Mouse (Mus musculus): Measurements from ENCODE around the gene Usp21.
"Not testable (repeated sequence)": the region's sequence is repeated elsewhere in the genome, so short reads cannot be mapped to it uniquely, and the experiment has no call there.

Gene Usp21

DNA sequence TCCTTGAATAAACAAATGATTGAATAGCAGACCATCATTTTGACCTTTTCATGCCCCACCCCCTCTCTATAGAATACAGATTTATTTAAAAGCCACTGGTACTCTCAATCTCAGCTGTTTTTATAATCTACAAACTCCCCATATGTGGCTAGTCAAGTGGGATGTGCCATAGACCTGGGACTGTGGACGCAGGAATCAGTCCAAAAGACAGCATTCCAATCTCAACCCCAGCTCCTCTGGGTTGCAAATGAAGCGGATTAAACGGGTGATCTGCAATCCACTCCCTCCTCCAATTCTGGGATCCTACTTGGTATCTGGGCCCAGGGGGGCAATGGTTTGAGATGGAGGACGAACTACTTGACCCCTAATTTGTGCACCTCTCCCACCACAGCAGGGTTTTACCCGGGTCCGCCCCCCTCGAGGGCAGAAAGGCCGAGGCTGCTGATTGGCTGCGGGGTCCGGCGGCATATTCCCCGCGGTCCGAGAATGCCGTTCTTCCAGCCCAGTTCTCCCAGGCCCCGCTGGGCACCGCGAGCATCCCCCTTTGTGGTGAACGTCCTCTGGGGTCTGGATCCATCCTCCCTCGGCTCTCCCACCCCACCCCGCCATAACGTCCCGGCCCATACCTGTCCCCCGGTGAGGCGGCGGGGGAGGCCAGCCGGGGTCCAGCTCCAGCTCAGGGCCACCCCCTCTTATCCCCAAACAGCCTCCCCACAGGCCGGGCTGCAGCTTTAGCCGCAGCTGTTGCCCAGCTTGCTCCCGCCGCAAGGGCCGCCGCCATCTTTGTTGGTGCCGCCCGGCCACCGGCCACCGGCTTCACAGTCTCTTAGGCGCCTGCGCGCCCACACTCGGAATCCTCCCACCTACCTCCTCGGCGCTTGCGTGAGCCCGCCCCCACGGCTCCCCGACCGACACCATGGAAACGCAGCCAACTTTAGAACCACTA is at the start of gene Usp21:
Gene Usp21, minus strand, starts transcription at position 856 of the 946 bp plus-strand sequence.
- in situ Hi-C loops (cut with MboI; ENCODE audit: unreplicated experiment in 2 of 2) = loop anchor here in 1 of 2 experiments (25.0 kb wide), 1 partner anchor 1750 kb away; the partner anchor contains the start of gene Nuf2

DNA sequence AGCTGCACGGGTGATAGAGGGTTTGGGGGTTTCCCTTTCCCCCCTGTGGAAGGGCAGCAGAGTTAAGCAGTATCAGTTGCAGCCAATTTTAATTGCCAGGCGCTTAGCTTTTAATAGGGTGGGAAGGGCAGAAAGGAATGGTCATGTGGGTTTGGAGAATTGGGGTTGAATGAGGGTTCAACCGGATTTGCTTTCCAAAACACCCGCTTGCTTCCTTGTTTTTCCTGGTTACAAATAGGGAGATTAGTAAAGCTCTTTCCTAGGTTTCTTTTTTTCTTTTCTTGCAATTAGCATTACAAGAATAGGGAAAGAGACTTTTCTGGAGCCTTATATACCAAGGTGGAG is 42.4 kb upstream of the Usp21 start:
- in situ Hi-C loops (cut with MboI; ENCODE audit: unreplicated experiment in 2 of 2) = no loop called here

DNA sequence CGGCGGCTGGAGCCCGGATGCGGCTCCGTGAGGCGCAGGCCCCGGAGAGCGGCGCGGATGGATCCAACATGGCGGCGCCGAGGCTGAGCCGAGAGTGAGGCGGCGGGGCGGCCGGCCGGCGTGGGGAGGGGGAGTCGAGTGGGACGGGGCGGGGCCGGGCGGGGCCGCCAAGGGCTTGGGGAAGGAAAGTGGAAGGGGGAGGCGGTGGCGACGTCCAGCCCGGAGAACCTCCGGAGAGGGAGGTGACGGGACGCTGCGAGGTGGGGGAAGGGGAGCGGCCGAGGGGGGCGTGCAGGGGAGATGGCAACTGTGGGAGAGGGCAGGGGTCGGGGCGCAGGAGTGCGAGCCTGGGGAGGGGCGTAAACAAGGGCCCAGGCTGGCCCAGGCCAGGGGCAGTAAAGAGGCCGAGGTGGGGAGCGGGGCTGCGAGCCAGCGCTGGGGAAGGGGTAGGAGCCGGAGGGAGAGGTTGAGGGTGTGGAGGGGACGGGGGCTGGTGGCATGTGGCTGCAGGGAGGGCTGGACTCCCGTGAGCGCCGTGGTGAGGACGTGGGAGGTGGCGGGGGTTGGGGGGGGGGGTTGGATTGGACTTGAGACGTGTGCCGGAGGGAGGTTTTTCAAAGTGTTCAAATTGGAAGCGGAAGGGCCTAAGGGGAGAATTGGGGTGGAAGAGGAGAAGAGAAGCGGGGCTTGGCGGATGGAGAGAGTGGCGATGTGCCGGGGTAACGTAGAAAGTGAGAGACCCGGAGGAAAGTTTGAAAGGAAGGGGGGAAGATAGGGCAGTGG is 41.8 kb upstream of the Usp21 start:
- in situ Hi-C loops (cut with MboI; ENCODE audit: unreplicated experiment in 2 of 2) = no loop called here

GRCm38 (mm10) chr1:171328839-171329432 is 41.1 kb upstream of the Usp21 start, which contains the start of gene Dedd:
Gene Dedd (plus strand): TSS chr1:171329145.
- in situ Hi-C loops (cut with MboI; ENCODE audit: unreplicated experiment in 2 of 2) = no loop called here

GRCm38 (mm10) chr1:171328244-171328643 is 40.5 kb upstream of the Usp21 start:
- in situ Hi-C loops (cut with MboI; ENCODE audit: unreplicated experiment in 2 of 2) = no loop called here

DNA sequence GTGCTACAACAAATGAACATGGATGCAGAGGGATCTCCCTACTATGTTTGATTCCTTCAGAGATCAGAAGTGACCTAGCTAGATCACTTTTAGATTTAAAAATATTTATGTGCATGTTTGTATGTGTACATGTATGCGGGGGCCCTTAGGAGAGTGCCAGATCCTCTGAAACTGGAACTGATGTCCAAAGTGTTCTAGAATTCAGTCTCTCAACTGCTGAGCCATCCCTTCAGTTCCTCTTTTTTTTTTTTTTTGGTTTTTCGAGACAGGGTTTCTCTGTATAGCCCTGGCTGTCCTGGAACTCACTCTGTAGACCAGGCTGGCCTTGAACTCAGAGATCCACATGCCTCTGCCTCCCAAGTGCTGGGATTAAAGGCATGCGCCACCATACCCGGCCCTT is 38.8 kb upstream of the Usp21 start:
- in situ Hi-C loops (cut with MboI; ENCODE audit: unreplicated experiment in 2 of 2) = not testable (repeated sequence)

DNA sequence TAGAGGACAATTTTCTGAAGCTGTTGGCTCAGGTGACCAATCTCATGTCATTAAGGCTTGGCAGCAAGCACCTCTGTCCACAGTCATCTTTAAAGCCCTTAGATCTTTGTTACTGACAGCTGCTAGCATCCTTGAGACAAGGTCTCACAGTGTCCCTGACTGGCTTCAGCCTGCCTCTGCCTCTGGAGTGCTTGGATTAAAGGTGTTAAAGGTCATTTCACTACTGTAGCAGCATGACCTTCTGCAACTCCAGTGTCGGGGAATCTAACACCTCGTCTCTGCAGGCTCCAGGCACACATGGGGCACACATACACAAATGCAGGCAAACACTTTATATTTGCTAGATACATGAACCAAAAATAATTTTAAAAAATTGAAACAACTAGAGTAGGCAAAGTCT is 37.8 kb upstream of the Usp21 start:
- in situ Hi-C loops (cut with MboI; ENCODE audit: unreplicated experiment in 2 of 2) = no loop called here

DNA sequence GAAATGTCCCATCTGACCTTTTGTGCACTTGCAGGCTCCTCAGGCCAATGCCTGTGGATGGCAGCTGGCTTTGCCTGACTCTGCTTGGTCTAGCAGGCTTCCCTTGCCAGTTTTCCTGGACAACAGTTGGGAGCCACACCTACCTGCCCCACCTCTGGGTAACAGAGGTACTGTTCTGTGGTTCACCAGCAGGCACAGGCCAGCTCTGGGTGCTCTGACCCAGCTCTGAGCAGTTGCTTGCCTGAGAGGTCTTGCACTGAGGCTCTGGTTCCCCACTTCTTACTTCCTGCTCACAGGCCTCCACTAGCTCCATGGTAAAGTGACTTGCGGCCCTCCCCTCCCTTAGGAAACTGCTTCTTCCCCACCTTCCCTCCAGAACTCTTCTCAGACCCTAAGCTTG is 34.2 kb upstream of the Usp21 start:
- in situ Hi-C loops (cut with MboI; ENCODE audit: unreplicated experiment in 2 of 2) = loop anchor here (5.0 to 25.0 kb wide), 3 partner anchors 35 to 1040 kb away; partner anchors contain the start of gene Klhdc9 (in 1 of the 2)

- in situ Hi-C loops (cut with MboI; ENCODE audit: unreplicated experiment in 2 of 2) = loop anchor here (5.0 to 25.0 kb wide), 3 partner anchors 36 to 1041 kb away; partner anchors contain the start of gene Klhdc9 (in 1 of the 2)
Measured at GRCm38 (mm10) chr1:171321415-171321814, 33.6 kb upstream of the Usp21 start.

DNA sequence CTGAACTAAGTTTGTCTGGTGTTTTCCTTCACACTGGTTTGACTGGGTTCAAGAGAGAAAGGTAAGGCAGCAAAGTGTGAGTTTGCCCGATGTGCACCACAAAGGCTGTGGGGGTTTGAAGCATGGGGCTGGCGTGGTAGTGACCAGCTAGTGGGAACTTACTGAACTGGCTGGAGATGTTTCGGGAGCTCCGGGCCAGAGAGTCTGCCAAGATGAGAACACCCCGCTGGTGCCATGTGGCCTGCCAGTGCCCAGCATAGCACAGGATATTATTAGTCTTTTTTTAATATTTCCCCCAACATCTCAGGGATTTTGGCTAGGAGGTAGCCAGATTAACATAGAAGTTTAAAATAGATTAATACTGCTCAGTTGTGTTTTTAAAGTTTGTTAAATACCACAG is 32.4 kb upstream of the Usp21 start:
- in situ Hi-C loops (cut with MboI; ENCODE audit: unreplicated experiment in 2 of 2) = loop anchor here (5.0 to 25.0 kb wide), 3 partner anchors 37 to 1042 kb away; partner anchors contain the start of gene Klhdc9 (in 1 of the 2)

DNA sequence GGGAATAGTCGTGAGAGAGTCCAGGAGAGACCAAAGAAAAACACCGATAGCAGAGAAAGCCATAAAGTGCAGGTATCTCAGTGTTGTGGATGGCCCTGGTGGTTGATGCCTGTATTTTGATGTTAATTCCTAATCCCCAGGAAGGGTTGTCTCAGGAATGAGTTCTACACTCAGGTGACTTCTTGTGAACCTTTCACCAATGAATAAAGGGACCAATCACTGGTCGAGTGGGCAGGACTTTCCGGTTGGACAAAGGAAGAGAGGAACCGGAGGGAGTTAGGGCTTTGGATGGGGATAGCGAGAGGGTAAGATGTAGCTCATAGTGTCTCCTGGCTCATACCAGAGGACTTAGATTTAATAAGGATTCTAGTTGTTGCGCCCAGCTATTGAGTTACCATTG is 32.0 kb upstream of the Usp21 start:
- in situ Hi-C loops (cut with MboI; ENCODE audit: unreplicated experiment in 2 of 2) = loop anchor here (5.0 to 25.0 kb wide), 3 partner anchors 38 to 1043 kb away; partner anchors contain the start of gene Klhdc9 (in 1 of the 2)

DNA sequence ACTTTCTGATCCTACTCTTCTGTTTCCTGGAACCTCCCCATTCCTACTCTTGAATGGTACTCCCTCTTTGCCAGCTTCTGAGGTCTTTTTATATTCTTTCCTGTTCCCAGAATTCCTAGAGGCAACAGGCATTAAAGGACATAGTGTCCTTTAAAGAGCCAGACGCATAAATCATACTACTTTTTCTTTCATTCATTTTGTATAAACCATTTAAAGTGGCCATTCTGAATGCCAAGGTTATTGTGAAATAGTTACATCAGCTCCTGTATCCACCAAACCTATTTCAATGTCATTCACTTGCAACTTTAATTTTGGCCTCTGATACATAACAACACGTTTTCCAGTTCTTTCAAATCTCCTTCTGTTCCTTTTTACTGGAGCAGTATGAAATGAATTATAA is 21.5 kb upstream of the Usp21 start:
- in situ Hi-C loops (cut with MboI; ENCODE audit: unreplicated experiment in 2 of 2) = loop anchor here in 1 of 2 experiments (10.0 to 25.0 kb wide), 2 partner anchors 165 to 1053 kb away; no protein-coding TSS in a partner anchor

- in situ Hi-C loops (cut with MboI; ENCODE audit: unreplicated experiment in 2 of 2) = loop anchor here in 1 of 2 experiments (10.0 to 25.0 kb wide), 2 partner anchors 169 to 1056 kb away; no protein-coding TSS in a partner anchor
Measured at GRCm38 (mm10) chr1:171306157-171306556, 18.4 kb upstream of the Usp21 start.

DNA sequence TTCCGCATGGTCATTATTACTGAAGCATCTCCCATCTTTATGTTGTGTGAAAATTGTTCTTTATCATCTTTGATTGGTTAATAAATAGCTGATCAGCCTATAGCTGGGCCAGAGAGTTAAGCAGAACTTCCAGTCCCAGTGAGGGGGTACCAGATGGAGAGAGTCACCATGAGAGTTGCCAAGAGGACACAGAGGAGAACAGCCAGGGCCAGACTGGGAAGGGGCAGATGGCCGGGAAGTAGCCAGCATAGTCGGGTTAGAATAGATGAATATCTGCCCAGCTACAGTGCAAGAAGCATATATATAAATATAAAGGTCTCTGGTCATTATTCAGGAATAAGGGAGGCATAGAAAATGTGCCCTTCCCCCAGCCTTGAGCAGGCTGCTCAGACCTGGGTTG is 10.4 kb upstream of the Usp21 start:
- in situ Hi-C loops (cut with MboI; ENCODE audit: unreplicated experiment in 2 of 2) = loop anchor here in 1 of 2 experiments (25.0 kb wide), 1 partner anchor 1761 kb away; the partner anchor contains the start of gene Nuf2

DNA sequence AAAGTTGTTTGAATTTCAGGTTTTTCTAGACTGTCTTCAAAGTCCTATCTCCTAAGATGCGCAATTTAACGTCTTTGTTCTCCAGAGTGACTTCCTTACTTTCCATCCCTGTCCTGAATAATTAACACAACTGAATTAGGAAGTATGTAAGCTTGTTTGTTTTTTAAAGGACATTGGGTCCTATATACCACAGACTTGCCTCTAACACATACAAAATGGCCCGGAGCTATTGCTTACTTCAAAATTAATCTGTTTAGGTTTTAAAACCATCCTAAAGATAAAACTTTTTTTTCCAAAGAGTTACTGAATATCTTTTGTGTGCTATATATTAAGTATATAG is 7.2 kb upstream of the Usp21 start:
- in situ Hi-C loops (cut with MboI; ENCODE audit: unreplicated experiment in 2 of 2) = loop anchor here in 1 of 2 experiments (25.0 kb wide), 1 partner anchor 1758 kb away; the partner anchor contains the start of gene Nuf2

DNA sequence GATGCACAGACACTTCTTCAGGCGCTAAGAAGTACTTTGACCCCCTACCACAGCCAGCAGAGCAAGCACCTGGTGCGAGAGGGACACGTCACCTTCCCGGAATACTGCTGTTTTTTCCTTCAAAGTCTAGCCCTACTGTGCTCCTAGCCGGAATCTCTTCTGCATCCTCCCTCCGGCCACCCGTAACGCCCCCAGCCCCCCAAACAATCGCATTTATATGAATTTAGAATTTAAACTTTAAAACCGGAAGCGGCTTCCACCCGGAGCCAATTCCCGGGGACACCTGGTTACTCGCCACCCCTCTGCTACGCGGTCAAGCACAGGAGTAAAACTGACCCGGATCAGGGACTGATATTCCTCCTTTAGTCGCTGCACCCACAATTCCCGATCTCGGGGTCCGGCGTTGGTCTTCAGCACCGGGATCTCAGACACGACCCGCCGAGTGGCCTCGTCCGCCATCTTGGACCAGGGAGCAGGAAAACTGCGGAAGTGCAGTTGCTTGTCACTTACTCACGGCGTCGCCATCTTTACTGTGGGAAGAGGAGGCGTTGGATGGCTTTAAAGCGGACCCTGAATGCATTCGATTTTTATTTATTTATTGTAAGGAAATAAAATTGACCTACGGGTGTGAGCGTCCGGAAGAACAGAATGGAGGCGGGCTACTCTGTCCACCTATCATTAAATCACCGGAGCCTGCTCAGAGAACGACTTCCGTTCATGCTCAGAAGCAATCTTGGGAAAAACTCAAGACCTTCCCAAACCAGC is 6.7 kb upstream of the Usp21 start, which contains the start of gene Ufc1:
Gene Ufc1, minus strand, starts transcription at position 727 of the 765 bp plus-strand sequence.
- in situ Hi-C loops (cut with MboI; ENCODE audit: unreplicated experiment in 2 of 2) = loop anchor here in 1 of 2 experiments (25.0 kb wide), 1 partner anchor 1757 kb away; the partner anchor contains the start of gene Nuf2

DNA sequence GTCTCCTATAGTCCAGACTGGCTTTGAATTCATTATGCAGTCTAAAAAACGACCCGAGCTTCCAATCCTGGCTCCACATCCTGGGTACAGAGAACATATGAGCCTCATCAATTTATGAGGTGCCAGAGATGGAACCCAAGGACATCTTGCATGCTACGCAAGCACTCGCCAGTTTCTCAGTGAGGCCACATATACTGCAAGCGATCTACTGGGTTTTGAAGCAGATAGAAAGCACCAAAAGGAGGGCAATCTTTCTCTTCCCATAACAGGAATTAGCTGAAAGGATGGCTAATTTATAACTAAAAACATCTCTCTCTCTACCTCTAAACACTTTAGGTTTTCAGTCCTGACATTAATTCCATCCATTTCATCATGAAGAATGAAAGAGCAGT is 6.1 kb upstream of the Usp21 start:
- in situ Hi-C loops (cut with MboI; ENCODE audit: unreplicated experiment in 2 of 2) = loop anchor here in 1 of 2 experiments (25.0 kb wide), 1 partner anchor 1757 kb away; the partner anchor contains the start of gene Nuf2

DNA sequence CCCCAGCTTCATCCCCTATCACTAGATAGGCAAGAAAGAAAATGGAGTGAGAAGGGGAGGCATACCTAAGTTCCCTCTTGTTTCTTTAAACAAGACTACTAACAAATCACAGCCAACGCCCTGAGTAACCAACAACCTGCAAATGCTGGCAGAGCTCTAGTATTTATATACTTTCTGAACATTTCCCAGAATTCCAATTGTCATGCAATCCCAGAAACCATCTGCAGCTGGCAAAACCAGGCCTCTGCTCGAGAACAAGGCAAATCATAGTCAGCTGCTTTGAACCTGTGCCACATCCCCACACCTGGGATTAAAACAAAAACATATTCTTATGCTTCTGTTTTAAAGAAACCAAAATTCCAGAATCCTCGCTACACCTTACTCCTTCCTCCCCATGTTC is 5.6 kb upstream of the Usp21 start:
- in situ Hi-C loops (cut with MboI; ENCODE audit: unreplicated experiment in 2 of 2) = loop anchor here in 1 of 2 experiments (25.0 kb wide), 1 partner anchor 1756 kb away; the partner anchor contains the start of gene Nuf2

DNA sequence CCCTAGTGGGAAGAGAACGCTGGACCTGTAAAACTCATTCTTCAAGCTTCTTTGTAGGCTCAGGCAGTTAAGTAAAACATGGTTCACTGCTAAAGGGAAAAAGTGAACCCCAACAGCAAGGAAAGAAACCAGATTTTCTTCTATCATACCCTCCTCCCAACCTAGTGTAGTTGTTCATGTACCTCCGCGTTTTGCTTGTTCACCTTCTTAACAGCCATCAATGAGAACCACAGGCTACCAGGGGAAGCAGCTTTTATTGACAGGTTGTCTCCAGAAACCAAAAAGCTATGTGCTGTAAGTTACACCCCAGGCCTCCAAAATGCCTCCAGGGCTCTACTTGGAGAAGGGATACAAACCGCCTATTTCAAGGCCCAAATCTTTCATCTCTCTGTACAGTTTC is 537 bp upstream of the Usp21 start:
- in situ Hi-C loops (cut with MboI; ENCODE audit: unreplicated experiment in 2 of 2) = loop anchor here in 1 of 2 experiments (25.0 kb wide), 1 partner anchor 1751 kb away; the partner anchor contains the start of gene Nuf2
